Mouse (Mus musculus) naive thymus-derived CD4-positive, alpha-beta T cell, adult 2 months (primary cell): Measurements from ENCODE around the gene Rexo1.

ENCODE experiments used
- DNase-seq: peaks from one replicate; pipeline ENCODE4 v3.0.0-alpha.2; 2011; ENCODE audit warnings: low read depth

Gene Rexo1

DNA sequence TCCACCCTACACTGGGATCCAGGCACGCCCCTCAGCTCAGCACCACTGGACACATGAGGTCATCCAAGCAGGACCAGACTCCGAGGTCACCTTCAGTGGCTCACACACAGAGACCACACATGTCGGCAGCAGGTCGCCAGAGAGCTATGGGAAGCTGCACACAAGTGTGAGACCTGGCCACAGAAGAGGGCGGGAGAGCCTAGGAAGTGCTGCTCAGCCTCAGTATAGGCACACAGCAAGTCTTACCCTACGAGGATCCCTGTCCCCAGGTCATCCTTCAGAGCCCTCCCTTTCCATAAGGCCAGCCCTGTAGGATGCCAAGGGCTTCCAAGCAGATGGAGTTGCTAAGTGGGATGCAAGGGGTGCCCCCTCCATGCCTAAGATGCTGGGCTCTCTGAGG, 7.4 kb downstream of the Rexo1 start:
- no peak for DNase-seq

DNA sequence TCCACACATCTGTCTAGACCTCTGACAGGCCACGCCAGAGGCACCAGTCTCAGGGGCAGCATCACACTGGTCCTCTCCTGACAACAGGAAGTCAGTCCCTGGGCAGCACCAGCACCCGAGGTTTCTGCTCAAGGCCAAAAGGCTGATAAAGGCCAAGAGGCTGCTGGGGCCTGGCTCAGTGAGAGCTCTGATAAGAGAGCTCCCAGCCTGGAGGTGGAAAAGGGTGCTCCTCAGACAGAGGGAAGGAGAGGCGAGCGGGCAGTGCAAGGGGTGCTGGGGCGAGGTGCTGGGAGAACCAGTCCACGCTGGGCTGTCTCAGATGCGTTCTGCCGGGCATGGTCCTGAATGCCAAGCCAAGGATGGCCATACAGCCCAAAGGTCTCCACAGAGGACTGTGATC, 7.8 kb downstream of the Rexo1 start:
- no peak for DNase-seq

DNA sequence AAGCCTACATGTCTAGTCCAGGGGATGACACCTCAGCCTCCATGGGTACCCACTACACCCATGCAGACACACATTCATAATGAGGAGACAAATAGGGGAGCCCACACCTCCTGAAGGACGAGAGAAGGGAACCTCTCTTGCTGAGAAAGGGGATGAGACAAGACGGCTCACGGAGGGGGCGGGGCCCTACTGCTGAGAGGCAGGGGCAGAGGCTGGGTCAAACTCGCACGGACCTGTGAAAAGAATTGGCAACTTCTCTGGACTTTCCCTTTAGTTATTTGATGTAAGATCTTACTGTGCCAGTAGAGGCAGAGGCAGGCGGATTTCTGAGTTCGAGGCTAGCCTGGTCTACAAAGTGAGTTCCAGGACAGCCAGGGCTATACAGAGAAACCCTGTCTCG, 9.0 kb downstream of the Rexo1 start:
- DNase-seq = no peak

DNA sequence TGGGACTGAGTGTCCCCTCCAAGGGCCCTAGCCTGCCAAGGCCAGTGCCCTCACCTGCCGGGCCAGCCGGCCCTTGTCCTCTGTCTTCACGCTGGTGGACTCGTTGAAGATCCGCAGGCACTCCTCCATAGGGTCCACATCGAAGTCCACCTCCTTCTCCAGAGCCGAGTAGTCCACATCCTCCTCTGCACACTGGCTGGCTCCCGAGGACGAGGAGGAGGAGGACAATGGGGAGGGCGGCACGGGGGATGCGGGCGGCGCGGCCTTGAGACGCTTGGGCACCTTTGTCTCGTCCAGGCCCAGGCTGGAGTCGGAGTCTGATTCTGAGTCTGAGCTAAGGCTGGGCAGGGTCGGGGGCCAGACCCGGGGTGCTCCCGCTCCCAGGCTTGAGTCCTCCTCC, 12.1 kb downstream of the Rexo1 start:
- no peak for DNase-seq

DNA sequence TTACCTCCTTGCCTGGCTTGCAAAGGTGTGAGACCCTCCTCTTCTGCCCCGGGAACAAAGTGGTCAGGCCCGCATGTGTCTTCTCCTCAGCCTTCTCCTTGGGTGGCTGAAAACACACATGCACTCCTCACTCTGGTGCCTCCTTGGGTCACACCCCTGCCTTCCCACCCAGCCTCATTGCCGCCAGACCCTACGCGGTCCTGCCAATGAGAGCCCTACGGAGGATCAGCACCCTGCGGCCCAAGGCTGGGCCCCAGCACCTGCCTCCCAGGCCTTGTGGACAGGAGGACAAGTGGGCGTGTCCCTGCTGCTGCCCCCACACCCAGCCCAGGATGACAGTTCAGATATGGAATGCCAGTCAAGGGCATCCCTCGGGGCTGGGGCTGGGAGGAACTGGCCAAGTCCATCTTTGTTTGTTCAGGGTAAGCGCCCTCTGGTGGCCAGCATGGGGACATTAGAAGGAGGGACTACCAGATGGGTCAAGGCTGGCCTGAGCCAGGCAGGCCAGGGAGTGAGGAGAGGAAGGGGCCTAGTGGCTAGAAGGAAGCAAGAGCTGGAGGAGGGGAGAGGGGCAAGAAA, 12.8 kb downstream of the Rexo1 start:
- DNase-seq = peak; percentile 56

DNA sequence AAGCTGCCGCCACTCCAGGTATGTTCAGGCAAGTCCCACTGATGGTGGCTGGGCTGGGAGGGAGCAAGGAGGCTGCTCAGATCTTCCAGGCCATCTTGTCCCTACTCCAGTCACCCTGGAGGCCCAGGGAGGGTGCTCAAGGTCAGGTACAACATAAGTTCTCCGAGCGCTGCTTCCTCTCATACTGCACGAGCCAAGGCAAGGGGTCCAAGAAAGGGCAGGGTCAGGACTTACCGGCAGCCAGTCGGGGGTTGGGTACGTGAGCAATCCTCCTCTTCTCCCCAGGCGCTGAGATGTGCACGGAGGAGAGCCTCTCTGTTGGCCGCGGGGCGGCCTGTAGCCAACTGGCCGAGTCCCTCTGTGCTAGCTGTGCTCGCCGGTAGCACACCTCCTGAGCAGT, 13.8 kb downstream of the Rexo1 start:
- no peak for DNase-seq

DNA sequence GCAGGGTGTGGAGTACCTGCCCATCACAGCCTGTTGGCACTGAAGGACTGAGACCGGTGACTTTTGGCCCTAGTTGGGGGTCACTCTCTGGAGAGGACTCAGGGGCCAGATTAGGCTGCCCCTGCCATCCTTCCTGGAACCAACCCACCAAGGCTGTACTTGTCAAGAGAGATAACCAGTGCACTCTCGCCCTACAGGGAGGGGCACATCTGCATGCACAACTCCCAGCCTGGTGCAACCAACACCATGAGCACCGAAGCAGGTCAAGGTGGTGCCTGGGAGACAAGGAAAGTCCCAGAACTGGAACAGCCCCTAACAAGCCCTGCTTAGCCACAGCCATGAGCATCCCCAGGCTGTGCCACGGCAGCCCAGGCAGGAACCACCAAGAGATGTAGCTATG, 14.4 kb downstream of the Rexo1 start:
- DNase-seq = no peak

DNA sequence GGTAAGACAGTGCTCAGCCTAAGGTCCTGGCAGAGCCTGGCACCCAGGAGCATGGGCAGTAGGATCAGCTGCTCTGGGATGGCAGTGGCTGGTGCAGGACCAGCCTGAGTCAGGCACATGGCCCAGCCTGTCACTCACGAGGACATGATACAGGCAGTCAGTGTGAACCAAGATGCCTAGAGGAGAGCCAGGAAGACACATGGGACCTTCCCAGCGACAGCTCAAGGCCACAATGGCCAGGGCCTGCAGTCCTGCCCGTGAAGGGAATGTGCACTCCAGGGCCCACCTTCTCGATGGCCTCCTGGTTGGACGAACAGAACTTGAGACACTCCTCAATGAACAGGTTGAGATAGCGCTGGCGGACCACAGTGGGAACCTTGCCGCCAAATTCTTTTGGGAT, 15.8 kb downstream of the Rexo1 start:
- no peak for DNase-seq

DNA sequence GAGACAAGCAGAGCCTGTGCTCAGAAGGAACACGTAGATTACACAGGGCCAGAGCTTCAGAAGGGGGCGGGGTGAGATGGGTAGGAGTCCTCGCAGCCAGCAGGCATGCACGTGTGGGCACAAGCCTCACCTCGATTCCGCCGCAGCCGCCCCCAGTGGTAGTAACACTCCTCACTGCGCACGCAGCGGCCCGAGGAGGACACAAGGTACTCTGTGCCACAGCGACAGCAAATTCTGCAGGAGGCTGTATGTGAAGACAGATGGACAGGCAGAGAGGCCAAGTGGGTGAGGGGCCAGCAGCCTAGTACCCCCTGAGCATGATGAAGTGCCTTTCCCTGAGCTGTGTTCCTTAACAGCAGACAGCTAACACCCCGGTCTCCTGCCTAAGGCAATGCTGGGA, 17.5 kb downstream of the Rexo1 start:
- DNase-seq = no peak

DNA sequence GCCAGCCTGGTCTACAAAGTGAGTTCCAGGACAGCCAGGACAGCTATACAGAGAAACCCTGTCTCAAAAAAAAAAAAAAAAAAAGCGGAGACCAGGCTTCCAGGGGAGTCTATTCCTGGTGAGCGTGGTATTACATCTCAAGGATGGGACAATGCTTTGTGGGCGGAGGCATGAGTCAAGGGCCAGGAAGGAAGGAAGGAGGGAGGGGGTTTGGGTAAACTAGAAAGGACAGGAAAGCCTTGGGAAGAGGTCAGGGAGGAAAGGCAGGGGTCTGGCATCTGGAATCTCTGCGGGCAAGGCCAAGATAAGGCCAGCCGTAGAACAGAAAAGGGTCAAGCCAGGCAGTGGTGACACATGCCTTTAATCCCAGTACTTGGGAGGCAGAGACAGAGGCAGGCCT, 21.9 kb downstream of the Rexo1 start:
- DNase-seq = no peak

DNA sequence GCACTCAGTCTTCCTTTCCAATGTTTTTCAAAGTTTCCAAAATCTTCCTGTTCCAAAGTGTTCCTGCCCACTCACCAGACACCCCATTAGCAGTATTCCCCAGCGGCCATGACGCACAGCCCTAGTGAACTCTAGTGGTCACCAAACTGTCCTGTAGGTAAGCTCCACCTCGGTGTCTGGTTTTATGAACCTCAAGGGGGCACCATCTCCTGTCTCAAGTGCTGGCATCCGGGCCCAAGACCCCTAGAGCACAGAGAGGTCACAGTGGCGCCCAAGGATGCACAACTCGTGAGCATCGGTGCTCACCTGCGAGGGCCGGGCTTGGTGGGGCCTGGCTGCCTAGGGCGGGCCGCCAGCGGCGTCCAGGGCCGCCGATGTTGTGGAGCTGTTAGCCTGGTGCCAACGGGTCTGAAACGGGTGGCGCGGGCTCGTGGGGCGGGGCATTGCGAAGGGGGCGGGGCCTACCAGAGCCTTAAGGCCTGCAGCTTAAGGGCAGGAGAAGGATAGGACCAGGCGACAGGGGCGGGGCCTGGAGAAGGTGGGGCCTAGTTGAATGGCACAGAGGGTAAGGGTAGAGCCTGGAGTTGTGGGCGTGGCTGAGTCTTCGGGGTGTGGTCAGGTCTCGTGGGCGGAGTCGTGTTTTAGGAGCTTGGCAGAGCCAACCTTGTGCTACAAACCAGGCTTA, 22.5 kb downstream of the Rexo1 start, which contains the start of gene Atp8b3:
Gene Atp8b3, minus strand, starts transcription at position 415 of the 685 bp plus-strand sequence.
- DNase-seq = peak; percentile 82

DNA sequence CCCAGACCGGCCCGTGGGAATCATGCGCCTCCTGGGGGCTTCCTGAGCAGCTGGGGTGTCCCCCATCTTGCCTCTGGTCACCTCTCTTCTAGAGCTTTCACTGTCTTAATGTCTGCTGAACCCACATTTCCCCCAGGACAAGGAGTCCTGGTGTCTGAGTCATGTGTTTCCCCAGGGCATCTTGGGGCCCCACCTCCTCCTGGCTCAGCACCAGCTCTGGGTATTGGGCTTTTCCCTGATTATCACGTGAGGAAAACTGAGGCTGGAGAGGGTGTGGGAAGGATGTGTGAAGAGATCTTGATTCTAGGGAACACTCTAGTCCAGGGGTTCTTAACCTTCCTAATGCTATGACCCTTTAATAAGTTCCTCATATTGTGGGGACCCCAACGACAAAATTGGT, 23.2 kb downstream of the Rexo1 start:
- DNase-seq = no peak

DNA sequence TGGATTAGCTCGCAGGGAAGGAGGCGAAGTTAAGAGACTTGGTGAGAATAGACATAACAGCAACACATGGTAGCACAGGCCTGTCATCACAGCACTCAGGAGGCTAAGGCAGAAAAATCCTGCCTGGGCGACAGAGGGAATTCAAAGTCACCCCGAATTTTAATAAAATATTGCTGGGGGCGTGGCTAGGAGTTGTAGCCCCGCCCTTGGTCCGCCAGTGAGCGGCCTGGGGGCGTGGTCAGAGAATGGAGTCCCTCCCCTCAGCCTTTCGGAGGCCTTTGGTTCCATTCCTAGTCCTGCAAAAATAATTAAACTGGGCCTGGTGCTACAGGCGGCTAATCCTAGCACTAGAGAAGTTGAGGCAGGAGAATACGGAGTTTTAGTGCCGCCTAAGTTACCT, 25.6 kb downstream of the Rexo1 start:
- no peak for DNase-seq

DNA sequence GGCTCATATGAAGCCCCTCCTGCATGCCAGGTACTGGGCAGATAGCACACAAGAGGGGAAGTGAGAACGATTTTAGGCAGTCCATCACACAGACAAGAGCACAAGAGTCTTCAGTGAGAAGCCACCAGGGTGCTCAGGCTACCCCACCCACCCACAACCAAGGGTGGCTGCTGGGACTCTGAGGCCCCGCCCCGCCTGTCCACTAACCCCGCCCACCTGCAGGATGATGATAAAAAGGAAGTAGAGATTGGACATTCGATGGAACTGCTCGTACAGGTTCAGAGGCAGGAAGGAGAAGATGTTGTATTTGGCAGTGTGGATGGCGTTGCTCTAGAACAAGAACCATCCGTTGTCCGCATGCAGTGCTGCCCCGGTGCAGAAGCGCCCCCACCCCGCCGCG, 26.3 kb downstream of the Rexo1 start:
- no peak for DNase-seq

DNA sequence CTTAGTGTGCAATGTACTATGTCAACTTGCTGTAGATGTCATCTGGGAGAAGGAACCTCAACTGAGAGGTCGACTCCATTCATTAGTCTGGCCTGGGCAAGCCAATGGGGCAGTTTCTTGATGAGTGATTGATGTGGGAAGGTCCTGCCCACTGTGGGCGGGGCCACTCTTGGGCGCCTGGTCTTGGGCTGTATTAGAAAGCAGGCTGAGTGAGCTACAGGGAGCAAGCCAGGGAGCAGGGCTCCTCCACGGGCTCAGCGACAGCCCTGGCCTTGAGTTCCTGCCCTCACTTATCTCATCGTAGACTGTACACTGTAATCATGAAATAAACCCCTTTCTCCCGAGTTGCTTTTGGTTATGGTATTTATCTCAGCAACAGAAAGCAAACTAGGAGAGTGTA, 27.7 kb downstream of the Rexo1 start:
- no peak for DNase-seq

DNA sequence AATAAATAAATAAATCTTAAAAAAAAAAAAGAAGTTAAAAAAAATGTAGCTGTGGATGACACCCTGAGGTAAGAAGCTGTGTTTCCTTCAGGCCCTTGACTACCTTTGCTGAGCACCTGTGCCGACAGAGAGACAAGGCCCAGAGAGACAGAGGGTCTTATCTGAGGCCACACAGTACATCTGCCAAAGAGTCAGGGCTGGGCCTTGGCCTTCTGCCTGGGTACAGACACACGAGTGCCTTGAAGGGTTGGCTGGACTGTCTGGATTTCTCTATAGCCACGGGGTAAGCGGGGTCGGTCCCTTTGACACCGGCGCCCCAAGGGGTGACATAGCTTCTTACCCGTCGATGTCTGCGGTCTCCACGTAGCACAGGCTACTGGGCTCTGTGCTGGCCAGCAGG, 28.6 kb downstream of the Rexo1 start:
- DNase-seq = no peak

DNA sequence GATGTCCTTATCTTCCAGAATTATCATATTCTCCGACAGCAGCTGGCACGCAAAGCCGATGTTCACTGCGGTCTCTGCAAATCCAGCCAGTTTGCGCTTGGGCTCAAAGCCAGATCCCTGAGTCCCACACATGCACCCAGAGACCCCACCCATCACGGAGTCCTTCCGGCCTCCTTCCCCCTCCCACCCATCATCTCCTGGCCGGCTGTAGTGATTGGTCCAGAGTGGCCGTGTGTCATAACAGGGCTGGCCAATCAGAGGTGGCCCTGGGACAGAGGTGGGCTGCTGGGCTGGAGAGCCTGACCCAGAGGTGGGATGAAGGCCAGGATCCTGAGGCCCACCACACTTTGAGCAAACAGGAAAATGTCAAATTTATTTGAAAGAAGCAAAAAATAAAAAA, 35.2 kb downstream of the Rexo1 start:
- DNase-seq = no peak

DNA sequence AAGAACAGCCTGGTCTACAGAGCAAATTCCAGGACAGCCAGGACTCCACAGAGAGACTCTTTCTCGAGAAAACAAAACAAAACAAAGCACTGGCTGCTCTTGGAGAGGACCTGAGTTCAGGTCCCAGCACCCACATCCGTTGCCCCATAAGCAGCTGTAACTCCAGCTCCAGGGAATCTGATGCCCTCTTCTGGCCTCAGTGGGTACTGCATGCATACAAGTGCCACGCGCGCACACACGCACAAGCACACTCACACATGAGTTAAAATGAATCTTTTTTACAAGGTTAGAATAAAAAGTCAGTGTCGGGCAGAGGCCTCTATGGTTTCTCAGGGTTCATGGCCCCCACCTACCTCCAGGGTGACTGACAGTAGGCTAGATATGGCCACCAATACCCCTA, 38.1 kb downstream of the Rexo1 start:
- DNase-seq = peak; percentile 43

DNA sequence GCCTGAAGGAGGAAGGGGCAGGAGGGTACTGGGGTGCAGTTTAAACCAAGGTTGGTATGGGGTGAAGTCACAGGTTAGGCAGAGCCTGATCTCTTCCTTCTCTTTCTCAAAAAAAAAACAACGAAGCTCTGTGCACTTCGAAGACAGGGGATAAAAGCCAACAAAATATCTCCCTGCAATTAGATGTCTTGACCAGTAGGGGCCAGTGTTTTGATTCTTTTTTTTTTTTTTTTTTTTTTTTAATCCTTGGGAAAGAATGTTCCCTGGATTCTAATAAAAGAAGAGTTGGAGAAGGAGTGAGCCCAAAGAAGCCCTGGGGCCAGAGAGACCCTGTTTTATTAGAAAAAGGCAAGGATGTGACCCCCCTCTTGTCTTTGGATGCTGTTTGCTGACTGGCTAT, 42.1 kb downstream of the Rexo1 start:
- DNase-seq = no peak

DNA sequence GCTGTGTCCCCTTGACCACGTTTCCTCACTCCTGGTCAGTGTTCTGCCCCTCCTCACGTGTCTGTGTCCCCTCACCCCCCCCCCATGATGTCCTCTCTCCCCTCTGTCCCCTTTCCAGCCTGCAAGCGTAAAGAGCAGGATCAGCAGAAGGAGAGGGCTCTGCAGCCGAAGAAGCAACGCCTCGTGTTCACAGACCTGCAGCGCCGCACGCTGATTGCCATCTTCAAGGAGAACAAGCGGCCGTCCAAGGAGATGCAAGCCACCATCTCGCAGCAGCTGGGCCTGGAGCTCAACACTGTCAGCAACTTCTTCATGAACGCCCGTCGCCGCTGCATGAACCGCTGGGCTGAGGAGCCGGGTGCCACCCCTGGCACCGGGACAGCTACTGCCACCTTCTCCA, 47.6 kb downstream of the Rexo1 start:
- DNase-seq = no peak

DNA sequence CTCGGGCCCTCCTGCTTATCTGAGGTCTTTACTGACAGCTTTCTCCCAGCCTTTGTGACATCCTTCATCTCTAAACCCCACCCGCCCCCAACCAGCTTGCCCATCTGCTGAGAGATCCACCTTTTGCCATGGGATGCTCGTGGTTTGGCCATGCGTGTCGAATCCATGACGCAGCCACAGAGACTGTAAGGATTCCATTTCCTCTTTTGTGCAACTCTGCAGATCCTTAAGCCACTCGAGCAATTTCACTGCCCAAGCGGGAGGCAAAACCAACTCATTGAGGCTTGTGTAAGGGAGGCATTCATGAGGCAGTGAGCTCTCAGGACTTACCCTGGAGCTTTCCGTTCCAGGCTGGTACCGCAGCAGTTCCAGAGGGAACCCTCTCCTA, 51.1 kb downstream of the Rexo1 start:
- DNase-seq = no peak

DNA sequence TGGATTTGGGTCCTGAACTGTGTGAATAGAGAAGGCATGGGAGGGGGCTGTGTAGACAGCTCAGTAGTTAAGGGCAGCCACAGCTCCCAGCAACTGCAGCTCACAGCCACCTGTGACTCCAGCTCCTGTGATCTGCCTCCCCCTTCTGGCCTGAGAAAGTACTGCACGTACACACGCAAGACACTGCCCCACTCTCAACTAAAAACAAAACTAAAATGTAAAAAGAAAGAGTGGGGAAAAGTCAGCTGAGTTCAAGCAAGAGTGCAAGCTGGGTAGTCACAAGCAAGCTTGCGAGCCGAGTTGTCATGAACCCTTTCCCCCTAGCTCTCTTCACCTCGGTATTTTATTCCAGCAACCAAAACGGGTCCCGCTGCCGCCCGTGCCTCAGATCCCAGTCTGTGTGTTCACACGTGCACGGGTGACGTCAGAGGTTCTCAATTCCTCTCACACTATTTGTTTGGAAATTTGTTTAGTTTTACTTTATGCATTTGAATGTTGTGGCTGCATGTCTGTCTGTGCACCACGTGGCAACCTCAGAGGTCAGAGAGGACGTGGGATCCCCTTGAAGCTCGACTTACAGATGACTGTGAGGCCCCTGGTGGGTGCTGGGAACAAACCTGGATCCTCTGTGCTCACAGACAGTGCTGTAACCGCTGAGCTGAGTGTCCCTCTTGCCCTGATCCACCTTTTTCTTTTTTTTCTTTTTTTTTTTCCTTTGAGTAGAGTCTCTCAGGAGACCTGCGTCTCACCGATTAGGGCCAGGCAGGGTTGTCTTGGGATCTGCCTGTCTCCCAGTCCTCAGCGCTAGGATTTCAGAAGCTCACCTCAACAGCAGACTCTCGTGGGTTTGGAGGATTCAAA, 51.7 kb downstream of the Rexo1 start:
- peak; percentile 93 for DNase-seq

DNA sequence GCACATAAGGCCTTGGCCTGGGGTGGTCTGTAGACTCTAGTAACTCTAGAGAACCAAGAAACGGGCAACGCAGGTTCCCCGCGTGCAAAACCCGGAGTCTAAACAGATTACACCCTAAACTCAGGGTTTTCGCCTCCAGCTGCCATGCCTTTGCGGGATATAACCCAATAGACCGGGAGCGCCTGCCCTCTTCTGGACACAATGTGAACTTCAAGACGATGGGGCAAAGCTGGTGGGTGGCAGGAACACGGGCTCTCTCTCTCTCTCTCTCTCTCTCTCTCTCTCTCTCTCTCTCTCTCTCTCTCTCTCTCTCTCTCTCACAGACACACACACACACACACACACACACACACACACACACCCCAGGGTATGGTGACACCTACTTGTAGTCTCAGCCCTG, 55.1 kb downstream of the Rexo1 start:
- peak; percentile 89 for DNase-seq
